Mouse (Mus musculus): Measurements from ENCODE around the gene Slc30a2. TPM values are rescaled to one million over a fixed set of nuclear protein-coding genes. Genes with fewer than 3 reads are reported as not detected.
A peak's percentile ranks its signal among the peaks of the same experiment; 100 is the strongest.

Slc30a2 gene
- polyA plus RNA-seq, 1 experiment from 2014 or later, result not detected

DNA sequence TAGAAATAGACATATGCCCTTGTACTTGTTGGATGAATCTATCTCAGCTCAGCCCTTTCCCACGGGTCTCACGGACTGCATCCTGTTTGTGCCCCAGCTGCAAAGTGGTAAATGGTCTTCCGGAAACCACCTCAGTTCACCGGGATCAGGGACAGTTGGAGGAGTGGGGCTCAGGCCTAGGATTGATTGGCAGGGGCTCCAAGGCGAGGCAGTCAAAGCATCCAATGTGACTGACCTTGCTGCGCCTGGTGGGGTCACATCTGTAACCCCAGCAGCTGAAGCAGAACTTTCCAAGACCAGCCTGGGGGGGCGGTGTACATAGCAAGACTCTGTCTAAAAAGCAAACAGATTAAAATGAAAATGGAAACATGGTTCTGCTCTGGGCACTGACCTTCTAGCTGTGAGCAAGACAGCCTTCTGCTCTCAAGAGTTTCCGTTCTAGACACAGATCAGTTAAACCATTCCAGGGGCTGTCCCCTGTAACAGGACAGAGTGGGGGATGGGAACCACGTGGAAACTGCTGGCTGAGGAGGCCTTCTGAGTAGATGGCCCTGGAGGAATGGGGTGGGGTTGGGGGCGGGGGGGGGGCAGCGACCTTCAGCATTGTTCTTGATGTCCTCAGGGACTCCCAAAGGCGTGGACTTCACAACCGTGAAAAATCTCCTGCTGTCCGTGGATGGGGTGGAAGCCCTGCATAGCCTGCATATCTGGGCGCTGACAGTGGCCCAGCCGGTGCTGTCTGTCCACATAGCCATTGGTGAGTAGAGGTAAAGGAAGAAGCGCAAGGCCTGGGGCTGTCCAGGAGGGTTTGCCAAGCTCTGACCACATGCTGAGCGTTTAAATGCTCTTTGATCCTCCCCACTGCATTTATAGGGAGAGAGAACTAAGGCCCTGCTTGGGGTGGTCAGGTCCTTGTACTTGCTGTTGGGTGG is 8.6 kb downstream of the Slc30a2 start:
- no peak overlapping the region for H3K4me2 ChIP-seq
- no peak overlapping the region for H3K27ac ChIP-seq
- WGBS, result 58% methylated on average over 18 of the region's 18 CpGs
- no peaks in the 10 kb centered on the region for H3K36me3 ChIP-seq (replicated peaks)
- no peak overlapping the region for H3K4me3 ChIP-seq (replicated peaks)
- H3K4me1 ChIP-seq, result peaks cover 9% of the 10 kb centered on the region; the same call in 1 of the 2 replicates
- peaks cover under 1% of the 10 kb centered on the region; the same call in 1 of the 2 replicates for H3K27me3 ChIP-seq
- ATAC-seq (ENCODE audit: low FRiP score), result no peak
- no peaks in the 10 kb centered on the region for H3K9me3 ChIP-seq
- no peak overlapping the region for H3K9ac ChIP-seq

DNA sequence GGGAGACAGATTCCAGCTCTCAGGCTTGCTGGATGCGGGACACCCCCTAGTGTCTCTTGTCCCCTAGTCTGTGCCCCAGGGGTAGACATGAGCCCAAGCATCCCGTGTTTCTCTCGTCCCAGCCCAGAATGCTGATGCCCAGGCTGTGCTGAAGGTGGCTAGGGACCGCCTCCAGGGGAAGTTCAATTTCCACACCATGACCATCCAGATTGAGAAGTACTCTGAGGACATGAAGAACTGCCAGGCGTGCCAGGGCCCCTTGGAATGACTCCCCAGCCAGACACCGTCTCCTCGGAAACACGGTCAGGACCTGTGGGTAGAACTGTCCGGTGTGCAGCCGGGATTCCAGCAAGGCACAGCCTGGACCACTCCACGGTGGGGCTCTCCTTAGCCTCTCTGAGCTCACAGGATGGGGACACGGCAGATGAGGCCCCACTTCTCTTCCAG is 9.3 kb downstream of the Slc30a2 start:
- no peak overlapping the region for H3K27ac ChIP-seq
- no peaks in the 10 kb centered on the region for H3K9me3 ChIP-seq
- H3K36me3 ChIP-seq (replicated peaks), result no peaks in the 10 kb centered on the region
- WGBS, result 80% methylated on average over 12 of the region's 12 CpGs
- ATAC-seq (ENCODE audit: low FRiP score), result no peak
- H3K27me3 ChIP-seq, result peaks cover 3% of the 10 kb centered on the region; the same call in 1 of the 2 replicates
- H3K4me2 ChIP-seq, result no peak overlapping the region
- no peak overlapping the region for H3K9ac ChIP-seq
- H3K4me1 ChIP-seq, result peaks cover 12% of the 10 kb centered on the region
- H3K4me3 ChIP-seq (replicated peaks), result no peak overlapping the region

DNA sequence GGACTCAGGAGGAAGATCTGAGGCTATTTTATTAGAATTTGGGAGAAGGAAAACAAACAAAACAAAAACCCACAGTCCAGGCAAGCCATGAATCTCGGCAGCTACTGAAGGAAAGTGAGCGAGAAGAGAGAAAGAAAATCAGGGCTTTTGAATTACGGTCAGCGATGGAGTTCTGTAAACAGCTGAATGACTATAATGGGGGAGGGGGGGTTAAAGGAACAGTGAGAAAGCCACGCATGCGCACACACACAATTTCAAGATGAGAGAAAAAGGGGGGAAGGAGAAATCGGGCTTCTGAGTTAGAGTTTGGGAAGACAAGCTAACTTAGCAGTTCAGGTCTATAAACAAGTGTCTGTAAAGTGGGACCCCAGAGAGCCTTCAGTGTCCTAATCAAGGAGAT is 9.9 kb downstream of the Slc30a2 start:
- Histone ChIP-seq H3K4me3 (replicated peaks) (no peak overlapping the region), H3K4me1 (peaks cover 19% of the 10 kb centered on the region), H3K9ac (no peak overlapping the region), H3K27me3 (peaks cover 9% of the 10 kb centered on the region; the same call in 1 of the 2 replicates), H3K36me3 (replicated peaks) (no peaks in the 10 kb centered on the region), H3K9me3 (no peaks in the 10 kb centered on the region), H3K27ac (no peak overlapping the region), H3K4me2 (no peak overlapping the region)
- WGBS, result 86% methylated on average over 7 of the region's 7 CpGs
- no peak for ATAC-seq (ENCODE audit: low FRiP score)

DNA sequence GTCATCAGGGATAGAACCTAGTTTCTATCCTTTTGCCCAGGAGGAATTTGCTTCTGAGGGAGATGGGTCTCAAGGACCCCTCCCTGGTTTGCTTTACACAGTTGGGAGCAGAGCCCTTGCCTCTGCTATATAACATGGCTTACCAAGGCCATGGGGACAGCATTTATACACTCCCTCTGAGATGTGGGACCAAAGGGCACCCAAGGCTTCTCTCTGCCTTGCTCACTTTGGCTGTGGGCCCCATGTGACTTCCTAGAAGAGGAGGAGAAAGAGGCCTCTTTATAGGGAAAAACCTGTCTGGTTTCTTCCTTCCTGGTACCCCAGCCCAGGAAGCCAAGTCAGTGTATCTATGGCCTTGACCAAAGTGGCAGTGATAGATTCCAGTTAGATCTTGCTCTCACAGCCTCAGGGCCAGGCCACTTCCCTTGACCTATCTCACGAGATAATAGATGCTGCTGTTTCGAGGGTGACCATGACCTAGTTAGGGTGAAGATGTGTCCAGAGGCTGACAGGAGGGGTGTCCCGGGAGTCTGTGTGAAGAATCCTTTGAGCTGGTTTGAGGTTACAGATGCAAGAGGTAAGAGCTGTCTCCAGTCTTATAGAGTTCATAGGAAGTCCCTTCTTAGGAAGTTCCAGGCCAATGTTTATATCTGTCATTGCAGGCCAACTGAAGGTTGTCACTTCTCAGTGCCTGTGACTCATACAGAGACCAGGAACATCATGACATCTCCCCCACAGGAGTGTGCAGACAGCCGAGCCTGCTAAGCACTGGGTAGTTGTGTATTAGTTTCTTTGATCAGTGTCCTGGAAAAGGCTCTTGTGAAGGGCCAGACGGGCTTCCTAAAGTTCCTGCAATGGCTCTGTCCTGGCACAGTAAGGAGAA is 10.8 kb downstream of the Slc30a2 start:
- Histone ChIP-seq H3K4me2 (no peak overlapping the region), H3K27me3 (peaks cover 17% of the 10 kb centered on the region; the same call in 1 of the 2 replicates), H3K4me1 (peaks cover 19% of the 10 kb centered on the region), H3K27ac (no peak overlapping the region), H3K9ac (no peak overlapping the region), H3K36me3 (replicated peaks) (no peaks in the 10 kb centered on the region), H3K4me3 (replicated peaks) (no peak overlapping the region), H3K9me3 (no peaks in the 10 kb centered on the region)
- no peak for ATAC-seq (ENCODE audit: low FRiP score)
- 64% methylated on average over 5 of the region's 5 CpGs for WGBS

DNA sequence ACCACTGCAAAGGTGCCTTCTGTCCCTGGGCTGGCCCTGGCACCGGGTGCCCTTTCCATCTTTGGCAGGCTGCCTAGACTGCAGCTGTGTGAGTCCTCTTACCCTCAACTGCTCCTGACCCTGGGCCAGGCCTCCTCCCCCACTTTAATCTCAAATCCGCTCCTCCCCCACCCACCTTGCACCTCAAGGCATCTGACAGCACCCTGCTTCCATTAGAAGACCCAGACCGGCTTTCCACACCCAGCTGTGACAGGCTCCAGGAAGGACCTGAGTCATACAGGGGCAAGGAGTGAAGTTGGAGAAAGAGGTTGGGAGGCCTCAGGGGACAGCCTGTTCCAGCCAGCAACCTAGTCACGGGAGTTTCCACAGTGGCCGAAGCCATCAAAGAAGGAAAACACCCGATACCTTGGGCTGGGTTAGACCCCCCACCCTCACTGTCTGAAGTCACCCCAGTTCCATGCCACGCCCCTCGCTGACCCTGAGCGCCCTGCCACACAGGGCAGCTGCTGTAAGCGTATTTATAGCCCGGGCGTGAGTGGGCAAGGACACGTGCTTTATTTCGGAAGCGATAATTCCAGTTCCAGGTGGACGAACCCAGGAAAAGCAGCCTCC is 13.0 kb downstream of the Slc30a2 start:
- 57% methylated on average over 16 of the region's 16 CpGs for WGBS
- no peaks in the 10 kb centered on the region for H3K9me3 ChIP-seq
- H3K4me1 ChIP-seq, result peaks cover 19% of the 10 kb centered on the region
- H3K9ac ChIP-seq, result no peak overlapping the region
- H3K4me3 ChIP-seq (replicated peaks), result no peak overlapping the region
- no peak for ATAC-seq (ENCODE audit: low FRiP score)
- no peak overlapping the region for H3K27ac ChIP-seq
- H3K36me3 ChIP-seq (replicated peaks), result no peaks in the 10 kb centered on the region
- H3K4me2 ChIP-seq, result no peak overlapping the region
- H3K27me3 ChIP-seq, result peaks cover 24% of the 10 kb centered on the region; the same call in 1 of the 2 replicates

DNA sequence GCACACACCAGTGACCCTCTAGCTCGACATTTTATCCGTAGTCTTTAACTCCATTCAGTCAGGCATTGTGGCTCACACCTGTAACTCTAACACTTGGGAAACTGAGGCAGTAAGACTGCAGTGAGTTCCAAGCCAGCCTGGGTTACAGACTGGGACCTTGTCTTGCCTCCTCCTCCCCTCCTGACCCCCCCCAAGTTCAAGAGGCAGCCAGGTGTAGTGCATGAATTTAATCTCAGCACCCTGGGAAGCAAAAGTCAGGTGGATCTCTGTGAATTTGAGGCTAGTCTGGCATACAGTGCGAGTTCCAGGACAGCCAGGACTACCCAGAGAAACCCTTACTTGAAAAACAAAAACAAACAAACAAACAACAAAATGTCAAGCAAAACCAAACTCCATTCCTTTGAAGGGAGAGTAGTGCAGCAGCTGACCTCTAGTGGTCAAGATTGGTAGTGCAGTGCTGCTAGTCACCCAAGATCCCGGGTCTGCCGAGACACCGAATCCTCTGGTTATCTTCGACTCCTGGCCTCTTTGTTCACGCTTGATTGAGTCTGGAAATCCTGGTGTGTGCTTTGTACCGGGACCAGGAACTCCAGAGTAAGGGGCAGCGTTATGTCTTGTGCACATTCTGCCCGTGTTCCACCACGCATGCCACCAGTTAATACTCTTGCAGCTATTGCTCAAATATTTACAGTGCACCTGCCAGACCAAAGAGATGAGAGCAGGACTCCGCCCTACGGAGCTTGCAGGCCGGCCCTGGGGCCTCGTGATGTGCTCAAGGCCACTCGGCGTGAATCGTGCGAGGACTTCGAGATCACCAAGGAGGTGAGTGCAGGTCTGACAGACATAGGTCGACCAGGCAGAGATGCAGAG is 13.8 kb downstream of the Slc30a2 start:
- Histone ChIP-seq H3K9me3 (no peaks in the 10 kb centered on the region), H3K4me1 (peaks cover 14% of the 10 kb centered on the region), H3K27me3 (peaks cover 24% of the 10 kb centered on the region; the same call in 1 of the 2 replicates), H3K36me3 (replicated peaks) (no peaks in the 10 kb centered on the region), H3K9ac (no peak overlapping the region), H3K4me3 (replicated peaks) (peak overlapping the region; percentile 6), H3K27ac (no peak overlapping the region), H3K4me2 (peak overlapping the region; percentile 37)
- WGBS, result 21% methylated on average over 22 of the region's 22 CpGs
- no peak for ATAC-seq (ENCODE audit: low FRiP score)

DNA sequence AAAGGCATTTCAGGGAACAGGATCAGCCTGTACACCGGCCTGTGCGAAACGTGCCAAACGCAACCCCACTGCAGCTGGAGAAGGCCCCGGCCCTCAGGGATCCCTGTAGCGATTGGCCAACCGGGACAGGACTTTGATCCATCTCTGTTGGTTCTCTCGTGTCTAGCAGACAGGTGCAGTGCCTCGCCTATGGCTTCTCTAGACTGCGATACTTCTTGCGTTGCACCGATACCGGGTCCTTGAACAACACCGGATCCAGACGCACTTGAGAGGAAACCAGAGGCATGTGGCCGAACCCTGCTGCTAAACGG is 14.4 kb downstream of the Slc30a2 start:
- no peak for ATAC-seq (ENCODE audit: low FRiP score)
- Histone ChIP-seq H3K9me3 (no peaks in the 10 kb centered on the region), H3K27me3 (peaks cover 24% of the 10 kb centered on the region; the same call in 1 of the 2 replicates), H3K9ac (no peak overlapping the region), H3K4me2 (peak overlapping the region; percentile 37), H3K36me3 (replicated peaks) (no peaks in the 10 kb centered on the region), H3K4me1 (peaks cover 11% of the 10 kb centered on the region), H3K4me3 (replicated peaks) (peak overlapping the region; percentile 6), H3K27ac (no peak overlapping the region)
- WGBS, result 45% methylated on average over 17 of the region's 17 CpGs

DNA sequence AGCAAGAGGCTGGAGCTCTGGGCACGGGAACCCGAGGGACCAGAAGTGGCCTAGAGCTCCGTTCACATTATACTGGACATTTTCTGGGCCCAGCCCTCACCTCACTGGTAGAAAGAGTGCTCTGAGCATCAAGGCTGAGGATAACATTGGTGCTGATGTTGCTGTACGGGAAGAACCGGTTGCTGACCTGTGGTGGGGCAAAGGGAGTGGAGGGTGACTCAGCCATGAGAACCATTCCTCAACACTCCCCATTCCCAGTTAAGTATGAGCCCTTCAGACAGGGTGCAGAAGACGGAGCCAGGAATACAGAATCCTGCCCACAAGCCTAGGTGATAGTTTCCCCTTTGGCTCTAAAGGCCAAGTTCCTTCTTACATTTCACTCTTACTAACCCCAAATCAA is 16.7 kb downstream of the Slc30a2 start:
- Histone ChIP-seq H3K9ac (no peak overlapping the region), H3K4me2 (no peak overlapping the region), H3K4me1 (peaks cover 11% of the 10 kb centered on the region), H3K4me3 (replicated peaks) (no peak overlapping the region), H3K36me3 (replicated peaks) (no peaks in the 10 kb centered on the region), H3K9me3 (no peaks in the 10 kb centered on the region), H3K27ac (no peak overlapping the region), H3K27me3 (peaks cover 32% of the 10 kb centered on the region)
- 90% methylated on average over 6 of the region's 6 CpGs for WGBS
- ATAC-seq (ENCODE audit: low FRiP score), result no peak

DNA sequence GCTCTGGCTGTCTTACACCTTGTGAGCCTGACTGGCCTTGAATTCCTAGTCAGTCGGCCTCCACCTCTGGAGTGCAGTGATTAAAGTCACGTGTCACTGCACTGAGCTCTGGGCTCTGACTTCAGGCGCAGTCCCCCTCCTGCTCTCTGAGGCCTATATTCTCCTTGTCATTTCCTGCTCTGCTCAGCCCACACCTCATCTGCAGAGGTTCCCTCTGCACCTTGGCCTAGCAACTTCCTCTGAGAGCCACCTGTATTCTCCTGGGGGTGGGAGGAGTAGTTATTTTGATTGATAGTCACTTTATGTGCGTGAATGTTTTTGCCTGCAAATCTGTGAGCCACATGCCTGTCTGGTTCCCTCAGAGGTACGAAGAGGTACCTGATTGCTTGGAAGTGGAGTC is 18.2 kb downstream of the Slc30a2 start:
- 56% methylated on average over 5 of the region's 5 CpGs for WGBS
- peaks cover 47% of the 10 kb centered on the region for H3K27me3 ChIP-seq
- H3K4me3 ChIP-seq (replicated peaks), result no peak overlapping the region
- H3K27ac ChIP-seq, result no peak overlapping the region
- no peak overlapping the region for H3K4me2 ChIP-seq
- no peak for ATAC-seq (ENCODE audit: low FRiP score)
- H3K9me3 ChIP-seq, result no peaks in the 10 kb centered on the region
- no peaks in the 10 kb centered on the region for H3K36me3 ChIP-seq (replicated peaks)
- no peak overlapping the region for H3K9ac ChIP-seq
- H3K4me1 ChIP-seq, result peaks cover 11% of the 10 kb centered on the region

DNA sequence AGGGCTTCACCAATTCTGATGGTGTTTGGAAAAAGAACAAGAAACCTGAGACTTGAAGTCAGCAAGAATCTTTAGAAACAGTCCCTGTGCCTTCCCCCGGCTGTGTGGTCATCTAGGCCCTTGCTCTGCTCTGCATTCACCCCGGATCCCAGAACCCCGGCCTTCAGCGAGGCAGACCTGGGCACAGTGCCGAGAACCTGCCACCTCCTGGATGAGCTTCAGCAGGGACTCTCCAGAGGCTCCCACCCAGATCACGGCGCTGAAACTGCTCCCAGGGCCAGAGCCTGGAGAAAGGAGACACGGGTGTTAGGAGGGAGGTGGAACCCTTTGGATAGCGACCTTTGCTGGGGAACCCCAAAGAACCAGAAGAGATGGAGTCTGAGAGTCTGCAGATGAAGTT is 19.1 kb downstream of the Slc30a2 start:
- Histone ChIP-seq H3K4me3 (replicated peaks) (no peak overlapping the region), H3K4me2 (no peak overlapping the region), H3K4me1 (peaks cover 8% of the 10 kb centered on the region), H3K9ac (peak overlapping the region; percentile 25; the same call in 1 of the 2 replicates), H3K27ac (no peak overlapping the region), H3K27me3 (peaks cover 48% of the 10 kb centered on the region), H3K9me3 (no peaks in the 10 kb centered on the region), H3K36me3 (replicated peaks) (no peaks in the 10 kb centered on the region)
- WGBS, result 73% methylated on average over 9 of the region's 9 CpGs
- no peak for ATAC-seq (ENCODE audit: low FRiP score)

DNA sequence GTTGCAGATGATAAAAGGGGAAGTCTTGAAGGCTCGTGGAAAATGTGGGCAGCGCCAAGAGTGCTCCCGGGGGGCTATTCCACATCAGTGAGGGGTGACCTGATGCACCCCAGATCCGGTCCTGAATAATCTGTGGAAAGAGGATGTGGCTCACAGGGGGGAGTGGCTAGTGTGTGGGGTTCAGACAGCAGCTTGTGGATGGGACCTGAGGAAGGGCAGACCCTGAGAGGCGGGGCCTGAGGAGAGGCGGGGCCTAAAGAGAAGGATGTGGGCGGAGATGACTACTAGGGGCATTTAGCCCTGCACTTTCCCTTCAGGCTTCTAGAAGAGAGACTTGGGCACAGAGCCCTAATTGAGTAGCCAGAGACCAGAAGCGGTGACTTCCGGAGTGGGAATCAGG is 19.6 kb downstream of the Slc30a2 start:
- peaks cover 45% of the 10 kb centered on the region for H3K27me3 ChIP-seq

More for the DNA sequence above, 19.6 kb downstream of the Slc30a2 start:
- no peak overlapping the region for H3K4me3 ChIP-seq (replicated peaks)
- H3K36me3 ChIP-seq (replicated peaks), result no peaks in the 10 kb centered on the region
- peaks cover 4% of the 10 kb centered on the region; the same call in 1 of the 2 replicates for H3K4me1 ChIP-seq
- WGBS, result 26% methylated on average over 9 of the region's 9 CpGs
- no peak overlapping the region for H3K27ac ChIP-seq
- no peak overlapping the region for H3K4me2 ChIP-seq
- no peak overlapping the region for H3K9ac ChIP-seq
- ATAC-seq (ENCODE audit: low FRiP score), result no peak
- no peaks in the 10 kb centered on the region for H3K9me3 ChIP-seq
